Mouse (Mus musculus) urinary bladder, postnatal 14 days (tissue): ENCODE results near the gene Taar7a.

ENCODE experiments used
- DNase-seq: peaks from one replicate; pipeline ENCODE4 v3.0.0; 2021; ENCODE audit warnings: low spot score

Taar7a gene

GRCm38 (mm10) chr10:23993381-23993780, at the start of gene Taar7a:
TSS of gene Taar7a (minus strand) at chr10:23993481.
- DNase-seq: no peak

DNA sequence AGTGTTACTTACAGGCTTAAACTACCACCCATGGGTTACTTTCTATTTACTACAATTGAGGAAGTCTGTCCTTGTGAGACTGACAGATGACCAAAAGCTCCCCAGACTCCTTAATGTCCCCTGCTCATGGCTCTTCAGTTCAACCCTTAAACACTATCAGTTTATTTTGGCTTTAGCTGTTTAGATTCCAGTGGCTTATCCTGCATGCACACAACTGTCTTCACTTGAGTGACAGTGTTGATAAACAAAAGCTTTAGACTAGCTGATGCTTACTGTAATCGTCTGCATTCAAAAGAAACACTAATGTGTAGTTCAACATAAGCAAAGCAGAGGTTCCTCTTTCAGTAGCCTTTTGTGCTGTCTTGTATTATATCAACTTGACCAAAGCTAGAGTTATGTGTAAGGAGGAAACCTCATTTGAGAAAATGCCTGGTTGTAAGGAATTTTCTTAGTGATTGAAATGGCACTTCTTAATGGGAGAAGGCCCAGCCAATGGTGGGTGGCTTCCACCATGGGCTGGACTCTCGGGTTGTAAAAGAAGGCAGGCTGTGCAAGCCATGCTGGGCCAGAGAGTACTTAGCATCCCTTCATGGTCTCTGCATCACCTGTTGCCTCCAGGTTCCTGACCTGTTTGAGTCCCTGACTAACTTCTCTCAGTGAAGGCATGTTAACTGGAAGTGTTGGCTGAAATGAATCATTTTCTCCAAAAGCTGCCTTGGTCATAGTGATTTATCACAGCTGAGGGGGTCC, 47.0 kb upstream of the Taar7a start:
- DNase-seq: no peak

GRCm38 (mm10) chr10:24037314-24037713, 44.0 kb upstream of the Taar7a start, which contains the start of gene Taar7e:
TSS of gene Taar7e (plus strand) at chr10:24037614.
- no peak for DNase-seq

- no peak for DNase-seq
These were observed 38.1 kb upstream of the Taar7a start for GRCm38 (mm10) chr10:24031347-24031746.

DNA sequence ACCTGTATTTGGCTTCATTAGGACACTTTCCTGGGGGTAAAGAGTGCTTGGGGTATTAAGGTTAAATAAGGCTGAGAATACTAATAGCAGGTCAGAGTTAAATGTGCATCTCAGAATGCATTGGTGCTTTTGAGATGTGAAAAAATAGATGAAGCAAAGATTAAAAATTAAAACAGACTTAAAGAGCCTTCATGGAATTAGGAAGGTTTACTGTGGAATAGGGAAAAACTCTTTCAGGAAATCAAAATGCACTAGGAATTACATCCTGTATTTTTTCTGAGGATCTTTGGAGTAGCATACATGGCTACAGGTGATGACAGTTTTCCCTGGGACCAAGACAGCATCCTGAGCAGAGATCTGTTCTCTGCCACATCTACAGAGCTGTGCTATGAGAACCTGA, 33.6 kb upstream of the Taar7a start, which contains the start of gene Taar7d:
Gene Taar7d, plus strand, starts transcription at position 301 of the 400 bp plus-strand sequence.
- DNase-seq: no peak

- DNase-seq: no peak
These were observed 14.9 kb upstream of the Taar7a start for GRCm38 (mm10) chr10:24008143-24008542.

- DNase-seq: no peak
These were observed 13.8 kb upstream of the Taar7a start for GRCm38 (mm10) chr10:24007034-24007433.

DNA sequence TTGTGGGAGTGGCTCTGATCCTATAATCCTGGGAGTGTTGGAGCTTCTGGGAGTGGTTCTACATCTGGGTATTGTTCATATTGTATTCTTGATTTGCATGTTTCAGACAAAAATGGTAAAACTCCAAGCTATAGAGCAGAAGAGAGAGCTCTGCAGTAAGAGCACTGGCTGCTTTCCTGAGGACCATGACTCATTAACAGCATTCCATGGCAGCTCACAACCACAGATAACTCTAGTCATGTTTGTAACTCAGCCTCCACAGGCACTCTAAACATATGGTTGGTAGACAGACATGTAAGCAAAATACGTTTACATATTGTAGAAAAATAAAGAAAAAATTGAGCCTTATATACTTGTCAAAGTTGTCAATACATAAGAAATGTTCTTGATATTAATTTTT, 13.2 kb upstream of the Taar7a start:
- no peak for DNase-seq

DNA sequence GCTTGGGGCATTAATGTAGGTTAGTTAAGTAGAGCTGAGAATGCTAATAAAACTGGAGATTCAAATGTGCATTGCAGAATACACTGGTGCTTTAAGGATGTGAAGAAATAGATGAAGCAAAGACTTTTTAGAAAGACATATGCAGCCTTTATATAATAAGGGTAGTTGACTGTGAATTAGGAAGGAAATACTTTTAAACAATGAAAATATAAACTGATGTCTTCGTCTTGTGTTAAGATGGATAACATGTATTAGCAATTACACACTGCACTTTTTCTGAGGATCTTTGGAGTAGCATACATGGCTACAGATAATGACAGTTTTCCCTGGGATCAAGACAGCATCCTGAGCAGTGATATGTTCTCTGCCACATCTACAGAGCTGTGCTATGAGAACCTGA, 6.4 kb upstream of the Taar7a start, which contains the start of gene Taar7b:
Gene Taar7b, plus strand, starts transcription at position 301 of the 400 bp plus-strand sequence.
- DNase-seq: no peak

GRCm38 (mm10) chr10:23986419-23986818, 6.9 kb downstream of the Taar7a start:
- DNase-seq: no peak

- no peak for DNase-seq
These were observed 7.7 kb downstream of the Taar7a start, which contains the start of gene Taar6 for GRCm38 (mm10) chr10:23985546-23985945. TSS of gene Taar6 (minus strand) at chr10:23985646.

- DNase-seq: peak; percentile 78
These were observed 14.2 kb downstream of the Taar7a start for GRCm38 (mm10) chr10:23978901-23979705.

DNA sequence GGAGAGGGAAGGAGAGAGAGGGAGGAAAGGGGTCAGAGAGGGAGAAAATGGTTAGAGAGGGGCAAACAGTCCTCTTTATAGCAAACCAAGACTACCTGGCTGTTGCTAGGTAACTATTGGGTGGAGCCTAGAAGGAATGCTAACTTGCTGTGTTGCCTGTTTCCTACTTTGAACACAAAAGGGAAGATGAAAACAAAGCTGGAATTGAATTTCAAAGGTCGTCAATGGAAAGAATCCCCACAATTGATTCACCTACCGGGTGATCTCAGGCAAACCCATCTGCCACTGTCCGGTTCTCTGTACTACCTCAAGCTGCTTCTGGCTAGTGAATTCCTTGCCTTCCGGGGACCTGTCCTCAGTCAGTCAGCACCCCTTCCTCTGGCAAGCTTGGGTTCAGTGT, 15.3 kb downstream of the Taar7a start:
- DNase-seq: no peak

GRCm38 (mm10) chr10:23971256-23971655, 22.0 kb downstream of the Taar7a start:
- DNase-seq: no peak

DNA sequence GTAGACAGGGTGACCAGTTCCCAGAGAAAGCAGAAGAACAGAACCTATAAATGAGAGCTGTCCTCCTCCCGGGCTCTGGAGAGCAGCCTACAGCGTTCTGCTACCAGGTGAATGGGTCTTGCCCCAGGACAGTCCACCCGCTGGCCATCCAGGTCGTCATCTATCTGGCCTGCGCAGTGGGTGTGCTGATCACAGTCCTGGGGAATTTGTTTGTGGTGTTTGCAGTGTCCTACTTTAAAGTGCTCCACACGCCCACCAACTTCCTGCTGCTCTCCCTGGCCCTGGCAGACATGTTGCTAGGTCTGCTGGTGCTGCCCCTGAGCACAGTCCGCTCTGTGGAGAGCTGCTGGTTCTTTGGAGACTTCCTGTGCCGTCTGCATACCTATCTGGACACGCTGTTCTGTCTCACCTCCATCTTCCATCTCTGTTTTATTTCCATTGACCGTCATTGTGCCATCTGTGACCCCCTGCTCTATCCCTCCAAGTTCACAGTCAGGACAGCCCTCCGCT, 22.6 kb downstream of the Taar7a start, which contains the start of gene Taar5:
Gene Taar5, plus strand, starts transcription at position 51 of the 510 bp plus-strand sequence.
- no peak for DNase-seq

DNA sequence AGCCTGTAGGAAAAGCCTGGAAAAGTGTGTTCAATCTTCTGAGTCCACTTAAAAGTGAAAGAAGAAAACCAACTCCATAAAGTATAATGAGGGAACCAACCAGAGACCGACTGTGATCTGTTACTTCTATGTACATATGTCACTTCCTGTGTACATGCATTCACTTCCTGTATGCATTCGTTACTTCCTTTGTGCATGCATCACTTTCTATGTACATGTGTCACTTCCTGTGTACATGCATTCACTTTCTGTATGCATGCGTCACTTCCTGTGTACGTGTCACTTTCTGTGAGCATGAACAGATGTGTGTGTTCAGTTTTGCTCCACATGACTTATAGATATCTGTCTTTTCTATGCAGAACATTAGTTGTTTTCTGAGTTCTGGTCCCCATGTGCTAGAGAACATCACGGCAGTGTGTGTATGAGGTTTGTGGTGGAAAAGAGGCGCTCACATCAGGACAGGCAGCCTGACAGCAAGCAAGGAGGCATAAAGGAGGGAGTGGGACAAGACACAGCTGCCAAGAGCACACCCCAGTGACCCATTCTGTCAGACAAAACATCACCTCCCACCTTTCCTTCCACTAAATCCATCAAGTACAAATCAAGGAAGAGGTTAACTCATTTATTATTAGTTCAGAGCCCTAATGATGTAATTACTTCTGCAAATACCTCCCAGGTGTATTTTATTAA, 28.2 kb downstream of the Taar7a start:
- no peak for DNase-seq

DNA sequence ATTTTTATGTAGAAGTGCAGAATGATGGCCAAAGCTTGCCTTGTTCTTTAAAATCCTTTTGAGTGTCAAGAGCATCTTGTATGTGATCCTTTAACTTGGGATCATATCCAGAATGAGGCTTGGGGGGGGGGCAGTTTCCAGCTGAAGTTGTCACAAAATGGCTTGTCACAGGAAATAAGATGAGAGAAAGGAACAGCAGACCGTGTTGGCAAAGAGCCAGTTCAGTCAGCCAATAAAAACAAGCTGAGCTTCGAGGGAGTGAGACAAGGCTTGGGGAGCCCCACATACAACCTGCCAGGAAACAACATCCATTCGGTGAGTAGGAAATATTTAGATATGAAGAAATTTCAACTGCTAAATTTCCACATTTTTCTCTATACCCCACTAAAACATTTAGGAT, 29.8 kb downstream of the Taar7a start:
- DNase-seq: no peak

GRCm38 (mm10) chr10:23960444-23960915, 32.8 kb downstream of the Taar7a start, which contains the start of gene Taar4:
TSS of gene Taar4 (plus strand) at chr10:23960494.
- no peak for DNase-seq

DNA sequence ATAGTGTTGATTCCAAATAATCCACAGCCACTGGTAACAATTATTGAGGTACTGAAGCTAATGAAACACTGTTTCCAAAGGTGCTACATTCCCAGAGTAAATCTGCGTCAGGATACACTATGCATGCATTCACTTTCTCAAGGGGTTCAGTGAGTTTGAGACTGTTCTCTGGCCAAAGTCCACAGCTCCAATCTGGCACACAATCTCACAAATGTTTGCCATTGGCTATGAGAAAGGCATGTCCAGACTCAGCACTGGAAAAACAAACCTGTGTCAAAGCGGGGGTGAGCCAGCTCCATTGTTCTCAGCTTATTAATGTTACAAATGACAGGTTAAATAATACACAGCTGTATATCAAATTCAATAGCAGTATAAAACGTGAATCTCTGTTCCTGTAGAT, 34.2 kb downstream of the Taar7a start:
- peak; percentile 39 for DNase-seq

GRCm38 (mm10) chr10:23951714-23952113, 41.6 kb downstream of the Taar7a start:
- no peak for DNase-seq

GRCm38 (mm10) chr10:23949508-23950005, 43.7 kb downstream of the Taar7a start, which contains the start of gene Taar3:
TSS of gene Taar3 (plus strand) at chr10:23949558.
- no peak for DNase-seq
